Mouse (Mus musculus): ENCODE data around the gene Atxn1.

DNA sequence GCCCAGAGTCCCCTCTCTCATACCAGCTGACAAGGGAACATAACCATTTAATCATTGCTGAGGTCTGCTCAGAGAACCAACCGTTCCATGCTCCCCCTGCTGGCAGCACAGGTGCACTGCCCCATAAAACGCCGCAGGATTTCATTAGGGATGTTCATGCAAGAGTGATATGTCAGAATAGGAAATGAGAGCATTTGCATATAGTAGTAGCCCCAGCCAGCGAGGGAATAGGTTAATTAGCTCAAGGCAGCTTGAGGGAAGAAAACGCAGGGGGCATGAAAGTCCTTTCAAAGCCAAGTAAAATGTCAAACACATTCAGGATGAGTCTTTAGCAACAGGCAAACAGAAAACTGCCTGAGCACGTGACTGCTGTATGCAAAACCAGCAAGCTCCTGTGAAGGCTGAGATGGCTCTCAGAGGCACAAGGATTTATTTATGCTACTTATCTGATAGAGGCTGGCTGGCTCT, 393.0 kb downstream of the Atxn1 start:
- TF ChIP-seq CTCF (IDR thresholded peaks at IDR 0.05 in 2 of 3, conservative IDR thresholded peaks at IDR 0.05 in 1 of 3; ENCODE audit: control insufficient read depth in 1 of 3, insufficient read depth in 1 of 3, low read depth in 2 of 3, low read length in 3 of 3, poor library complexity in 1 of 3, severe bottlenecking in 1 of 3), result peak; percentile 91 to 97 (median 94)
- TF ChIP-seq SIN3A (IDR thresholded peaks at IDR 0.05; ENCODE audit: low read length), result peak; percentile 64
- peak; percentile 63 for TF ChIP-seq ZC3H11A (IDR thresholded peaks at IDR 0.05; ENCODE audit: low read depth, low read length)
- TF ChIP-seq POLR2A (IDR thresholded peaks at IDR 0.05; ENCODE audit: control insufficient read depth in 1 of 2, insufficient read depth in 1 of 2, low read depth in 1 of 2, low read length in 2 of 2, poor library complexity in 1 of 2), result no peak
- TF ChIP-seq GATA1 (IDR thresholded peaks at IDR 0.05; ENCODE audit: low read depth, low read length), result peak; percentile 50; the same call in 1 of the 2 replicates
